Comparison of ENCODE assay signal across 17 mouse cellular contexts in genomic region chr5:151102262-151102661, GRCm38 (mm10).
DNase-seq lines count a peak whose midpoint lies in the region; ATAC-seq and TF ChIP-seq lines count a peak whose summit lies in the region.
"Had no signal": no experiment of that assay in that cellular context is flagged by ENCODE, and none has a peak within 500 bp of the region (broad histone marks: within the 10 kb centered on the region; RNA-seq: fewer than 3 reads in every experiment).

No protein-coding gene starts in this region.

- H3K9ac ChIP-seq in kidney, embryonic 14.5 days (ENCODE audit: low read depth, low read length) = no peak overlapping the region
- H3K9ac ChIP-seq in ES-Bruce4 (ENCODE audit: low read depth, poor library complexity, severe bottlenecking) = no peak overlapping the region
- H3K9ac ChIP-seq: embryonic facial prominence, embryonic 12.5 days; forebrain, embryonic 12.5 days; lung, embryonic 15.5 days had no signal

- peaks cover 12% of the 10 kb centered on the region for H3K4me1 ChIP-seq in kidney, adult 2 months (ENCODE audit: control insufficient read depth, insufficient read depth, low read length)
- H3K4me1 ChIP-seq in kidney, embryonic 14.5 days (ENCODE audit: control insufficient read depth, insufficient read depth, low read length) = peaks cover 7% of the 10 kb centered on the region
- H3K4me1 ChIP-seq in ES-Bruce4 (ENCODE audit: control insufficient read depth, insufficient read depth, low read length) = no peaks in the 10 kb centered on the region
- no peaks in the 10 kb centered on the region for H3K4me1 ChIP-seq in cortical plate, adult 2 months (ENCODE audit: control insufficient read depth, insufficient read depth, low read length)

- no peak overlapping the region for H3K27ac ChIP-seq in kidney, adult 2 months (ENCODE audit: insufficient read depth, low read depth, low read length)
- H3K27ac ChIP-seq in kidney, embryonic 14.5 days (ENCODE audit: low read depth, low read length) = no peak overlapping the region
- no peak overlapping the region for H3K27ac ChIP-seq in ES-Bruce4 (ENCODE audit: insufficient read depth, low read length)
- H3K27ac ChIP-seq in cortical plate, adult 2 months (ENCODE audit: insufficient read depth, low read length) = no peak overlapping the region
- H3K27ac ChIP-seq: embryonic facial prominence, embryonic 12.5 days; forebrain, embryonic 12.5 days; lung, embryonic 15.5 days had no signal

- no peaks in the 10 kb centered on the region for H3K9me3 ChIP-seq in kidney, embryonic 14.5 days (ENCODE audit: control insufficient read depth, low read length)
- H3K9me3 ChIP-seq in ES-Bruce4 (replicated peaks; ENCODE audit: control insufficient read depth, insufficient read depth, low read length, poor library complexity, severe bottlenecking) = no peaks in the 10 kb centered on the region
- H3K9me3 ChIP-seq: embryonic facial prominence, embryonic 12.5 days; forebrain, embryonic 12.5 days; lung, embryonic 15.5 days had no signal

- no peak for TF ChIP-seq EP300 in ES-Bruce4 (IDR thresholded peaks at IDR 0.05; ENCODE audit: insufficient read depth, low read depth, low read length)

- peak; percentile 25 for TF ChIP-seq CTCF in kidney, adult 2 months (conservative IDR thresholded peaks at IDR 0.05; ENCODE audit: insufficient read depth, insufficient read length, low read depth, low read length)
- peak; percentile 61 for TF ChIP-seq CTCF in ES-Bruce4 (IDR thresholded peaks at IDR 0.05; ENCODE audit: low read depth, low read length)
- TF ChIP-seq CTCF in cortical plate, adult 2 months (IDR thresholded peaks at IDR 0.05; ENCODE audit: extremely low read depth, insufficient read depth, low read length) = peak; percentile 2; the same call in 1 of the 2 replicates

- no peak for DNase-seq in kidney, adult 2 months
- DNase-seq in 416B (ENCODE audit: low read depth) = peak; percentile 5
- DNase-seq in spleen, postnatal 10 days (ENCODE audit: low spot score in 2 of 2) = no peak
- DNase-seq in urinary bladder, postnatal 25 days (ENCODE audit: low spot score) = no peak
- DNase-seq: adrenal gland, postnatal 36 days; cerebellum, adult 9-10 months; kidney, postnatal 25 days; midbrain, embryonic 14.5 days; right cerebral cortex, adult 18-20 months; thymus, postnatal 25 days had no signal

- H3K36me3 ChIP-seq in kidney, adult 2 months (ENCODE audit: control insufficient read depth, insufficient read depth, low read length) = no peaks in the 10 kb centered on the region
- no peaks in the 10 kb centered on the region for H3K36me3 ChIP-seq in kidney, embryonic 14.5 days (ENCODE audit: control insufficient read depth, insufficient read depth, low read length)
- H3K36me3 ChIP-seq in ES-Bruce4 (ENCODE audit: control insufficient read depth, insufficient read depth, low read length, poor library complexity, severe bottlenecking) = no peaks in the 10 kb centered on the region
- H3K36me3 ChIP-seq: embryonic facial prominence, embryonic 12.5 days; forebrain, embryonic 12.5 days; lung, embryonic 15.5 days had no signal

- TF ChIP-seq POLR2A in kidney, adult 2 months (IDR thresholded peaks at IDR 0.05; ENCODE audit: low read depth, low read length) = no peak
- no peak for TF ChIP-seq POLR2A in ES-Bruce4 (IDR thresholded peaks at IDR 0.05; ENCODE audit: insufficient read depth, low read length)
- no peak for TF ChIP-seq POLR2A in cortical plate, adult 2 months (IDR thresholded peaks at IDR 0.05; ENCODE audit: extremely low read depth, insufficient read depth, low read length)

- ATAC-seq in kidney, embryonic 14.5 days (ENCODE audit: low FRiP score, low TSS enrichment) = no peak
- ATAC-seq: hindbrain, embryonic 16.5 days had no signal

- 69% methylated on average over 2 of the region's 2 CpGs for WGBS in kidney, adult 2 months
- 58% methylated on average over 2 of the region's 2 CpGs for WGBS in kidney, embryonic 14.5 days

- no peaks in the 10 kb centered on the region for H3K27me3 ChIP-seq in kidney, adult 2 months (replicated peaks; ENCODE audit: control insufficient read depth, insufficient read depth, low read length)
- H3K27me3 ChIP-seq in kidney, embryonic 14.5 days (ENCODE audit: control insufficient read depth, insufficient read depth, low read length) = no peaks in the 10 kb centered on the region
- no peaks in the 10 kb centered on the region for H3K27me3 ChIP-seq in ES-Bruce4 (ENCODE audit: control insufficient read depth, insufficient read depth, low read length, poor library complexity, severe bottlenecking)
- H3K27me3 ChIP-seq: embryonic facial prominence, embryonic 12.5 days; forebrain, embryonic 12.5 days; lung, embryonic 15.5 days had no signal

- no peak overlapping the region for H3K4me2 ChIP-seq in kidney, embryonic 14.5 days (replicated peaks; ENCODE audit: low read depth, low read length)
- H3K4me2 ChIP-seq: embryonic facial prominence, embryonic 12.5 days; forebrain, embryonic 12.5 days; lung, embryonic 15.5 days had no signal

- H3K4me3 ChIP-seq in kidney, adult 2 months (ENCODE audit: insufficient read depth, low read depth, low read length) = no peak overlapping the region
- H3K4me3 ChIP-seq in kidney, embryonic 14.5 days (ENCODE audit: low read length) = no peak overlapping the region
- H3K4me3 ChIP-seq in ES-Bruce4 (ENCODE audit: low read depth, low read length) = no peak overlapping the region
- no peak overlapping the region for H3K4me3 ChIP-seq in cortical plate, adult 2 months (ENCODE audit: insufficient read depth, low read length)
- H3K4me3 ChIP-seq: embryonic facial prominence, embryonic 12.5 days; forebrain, embryonic 12.5 days; lung, embryonic 15.5 days had no signal

Comparison
In these comparisons a context has a peak if more than half of its experiments do, and no peak if none do; other contexts are left out.
1. CTCF ChIP-seq: peak in every context shown above with its lines; median percentile 61 in ES-Bruce4; 25 in kidney, adult 2 months; 2 in cortical plate, adult 2 months.